Comparison of ENCODE assay signal across 9 mouse cellular contexts in the genomic region with DNA sequence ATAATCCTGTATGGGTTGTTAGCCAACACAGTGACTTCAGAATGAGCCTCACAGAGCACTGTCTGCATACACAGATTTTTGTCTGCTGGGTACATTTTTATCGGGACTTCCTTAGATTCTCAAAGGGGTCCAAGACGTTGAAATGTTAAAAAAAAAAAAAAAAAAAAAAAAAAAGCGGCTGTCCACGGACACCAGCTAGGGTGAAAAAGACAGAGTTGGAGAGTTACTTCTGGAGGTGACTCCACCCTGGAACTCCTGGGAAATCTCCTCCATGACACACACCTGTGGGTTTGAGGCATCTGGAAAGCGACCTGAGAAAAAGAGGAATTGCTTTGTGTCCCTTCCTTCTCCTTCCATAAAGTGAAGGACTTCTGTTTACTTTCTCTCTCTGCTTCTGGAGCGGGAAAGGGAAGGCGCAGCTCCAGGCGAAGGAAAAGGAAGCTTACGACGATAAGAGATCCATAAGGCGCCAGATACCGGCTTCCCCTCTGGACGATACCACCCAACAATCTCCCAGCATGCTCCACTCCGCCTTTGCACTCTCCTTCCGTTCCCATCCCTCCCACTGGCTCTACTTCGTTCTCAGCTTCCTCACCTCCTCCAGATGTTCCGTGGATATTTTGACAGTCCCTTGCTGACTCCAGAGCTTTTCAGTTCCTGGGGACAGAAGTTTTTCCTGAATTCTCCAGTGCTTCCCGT. TPM values are rescaled to one million over a fixed set of nuclear protein-coding genes. Genes with fewer than 3 reads are reported as not detected.
DNase-seq lines count a peak whose midpoint lies in the region; ATAC-seq and TF ChIP-seq lines count a peak whose summit lies in the region.
"Had no signal": no experiment of that assay in that cellular context is flagged by ENCODE, and none has a peak within 500 bp of the region (broad histone marks: within the 10 kb centered on the region; RNA-seq: fewer than 3 reads in every experiment).

No protein-coding gene starts in this region.

- peaks cover 2 to 4% of the 10 kb centered on the region in 2 experiments; a peak in 2 of 4 replicates for H3K27me3 ChIP-seq in MEL (ENCODE audit: control insufficient read depth in 1 of 2, insufficient read depth in 2 of 2, low read length in 2 of 2)
- no peaks in the 10 kb centered on the region for H3K27me3 ChIP-seq in embryonic facial prominence, embryonic 11.5 days (ENCODE audit: control insufficient read depth, insufficient read depth, low read length)
- no peaks in the 10 kb centered on the region for H3K27me3 ChIP-seq in hindbrain, embryonic 16.5 days (replicated peaks; ENCODE audit: control insufficient read depth, insufficient read depth, low read length)
- H3K27me3 ChIP-seq in liver, embryonic 15.5 days = no peaks in the 10 kb centered on the region
- H3K27me3 ChIP-seq in stomach, embryonic 15.5 days (replicated peaks) = no peaks in the 10 kb centered on the region

- no peak for TF ChIP-seq POLR2A in MEL (IDR thresholded peaks at IDR 0.05; ENCODE audit: control insufficient read depth in 1 of 2, insufficient read depth in 1 of 2, low read depth in 1 of 2, low read length in 2 of 2, poor library complexity in 1 of 2)

- ATAC-seq in embryonic facial prominence, embryonic 11.5 days (replicated peaks; ENCODE audit: insufficient number of reproducible peaks, low FRiP score, low TSS enrichment, low read depth) = no peak
- ATAC-seq in hindbrain, embryonic 16.5 days = no peak
- peak; percentile 13; the same call in 1 of the 2 replicates for ATAC-seq in liver, embryonic 15.5 days (ENCODE audit: insufficient read depth)
- no peak for ATAC-seq in stomach, embryonic 15.5 days (ENCODE audit: insufficient read depth, low FRiP score, low read depth)
- no peak for ATAC-seq in megakaryocyte-erythroid progenitor cell, adult 5-6 weeks (replicated peaks; ENCODE audit: low FRiP score, low TSS enrichment, poor library complexity, severe bottlenecking)

- peak in 1 of 2 experiments; percentile 27; a peak in 1 of 4 replicates for TF ChIP-seq EP300 in MEL (IDR thresholded peaks at IDR 0.05; ENCODE audit: low read depth in 1 of 2, low read length in 2 of 2)

- H3K4me1 ChIP-seq in MEL (ENCODE audit: control insufficient read depth in 1 of 2, insufficient read depth in 2 of 2, low read length in 2 of 2) = peaks cover 0 to 26% of the 10 kb centered on the region in 2 experiments; a peak in 2 of 4 replicates
- no peaks in the 10 kb centered on the region for H3K4me1 ChIP-seq in embryonic facial prominence, embryonic 11.5 days (ENCODE audit: control insufficient read depth, insufficient read depth, low read length)
- H3K4me1 ChIP-seq in hindbrain, embryonic 16.5 days (ENCODE audit: control insufficient read depth, insufficient read depth, low read depth, low read length) = no peaks in the 10 kb centered on the region
- H3K4me1 ChIP-seq in liver, embryonic 15.5 days (replicated peaks) = peaks cover 28% of the 10 kb centered on the region
- no peaks in the 10 kb centered on the region for H3K4me1 ChIP-seq in stomach, embryonic 15.5 days

- H3K36me3 ChIP-seq in MEL (ENCODE audit: control insufficient read depth in 1 of 2, insufficient read depth in 2 of 2, low read length in 2 of 2) = peaks cover 0 to 16% of the 10 kb centered on the region in 2 experiments; a peak in 2 of 4 replicates
- H3K36me3 ChIP-seq in embryonic facial prominence, embryonic 11.5 days (replicated peaks; ENCODE audit: control insufficient read depth, insufficient read depth, low read depth, low read length) = no peaks in the 10 kb centered on the region
- H3K36me3 ChIP-seq in hindbrain, embryonic 16.5 days (ENCODE audit: control insufficient read depth, insufficient read depth, low read length) = no peaks in the 10 kb centered on the region
- H3K36me3 ChIP-seq in liver, embryonic 15.5 days (replicated peaks) = no peaks in the 10 kb centered on the region
- H3K36me3 ChIP-seq in stomach, embryonic 15.5 days = no peaks in the 10 kb centered on the region

- TF ChIP-seq RAD21 in MEL (IDR thresholded peaks at IDR 0.05; ENCODE audit: low read depth, low read length) = no peak

- H3K9ac ChIP-seq in MEL (ENCODE audit: control insufficient read depth, low read depth, low read length, poor library complexity, severe bottlenecking) = peak overlapping the region; percentile 17; the same call in 1 of the 2 replicates
- no peak overlapping the region for H3K9ac ChIP-seq in embryonic facial prominence, embryonic 11.5 days (replicated peaks; ENCODE audit: low read length)
- no peak overlapping the region for H3K9ac ChIP-seq in hindbrain, embryonic 16.5 days (ENCODE audit: low read depth, low read length)
- no peak overlapping the region for H3K9ac ChIP-seq in liver, embryonic 15.5 days
- no peak overlapping the region; the same call in 1 of the 2 replicates for H3K9ac ChIP-seq in stomach, embryonic 15.5 days

- DNase-seq in MEL (ENCODE audit: low read depth, low spot score) = peak; percentile 38
- no peak for DNase-seq in embryonic facial prominence, embryonic 11.5 days (ENCODE audit: low spot score)
- DNase-seq in thymus, postnatal 25 days = no peak
- DNase-seq in layer of hippocampus, adult 9-10 months (ENCODE audit: low spot score) = no peak

- peak overlapping the region; percentile 5 to 23 for H3K4me3 ChIP-seq in MEL (ENCODE audit: control insufficient read depth in 1 of 2, insufficient read depth in 1 of 2, low read depth in 2 of 2, low read length in 2 of 2)
- no peak overlapping the region for H3K4me3 ChIP-seq in embryonic facial prominence, embryonic 11.5 days (ENCODE audit: low read depth, low read length)
- no peak overlapping the region for H3K4me3 ChIP-seq in hindbrain, embryonic 16.5 days (ENCODE audit: low read length)
- no peak overlapping the region for H3K4me3 ChIP-seq in liver, embryonic 15.5 days (replicated peaks)
- peak overlapping the region; percentile 21; the same call in 1 of the 2 replicates for H3K4me3 ChIP-seq in stomach, embryonic 15.5 days (replicated peaks)

- H3K9me3 ChIP-seq in MEL (replicated peaks; ENCODE audit: insufficient read depth, low read length) = no peaks in the 10 kb centered on the region
- H3K9me3 ChIP-seq in embryonic facial prominence, embryonic 11.5 days (replicated peaks; ENCODE audit: control insufficient read depth, low read length) = no peaks in the 10 kb centered on the region
- no peaks in the 10 kb centered on the region for H3K9me3 ChIP-seq in hindbrain, embryonic 16.5 days (ENCODE audit: control insufficient read depth, low read length)
- no peaks in the 10 kb centered on the region for H3K9me3 ChIP-seq in liver, embryonic 15.5 days (replicated peaks)
- no peaks in the 10 kb centered on the region for H3K9me3 ChIP-seq in stomach, embryonic 15.5 days

- H3K79me2 ChIP-seq in MEL (ENCODE audit: control insufficient read depth, insufficient read depth, low read length, poor library complexity) = no peaks in the 10 kb centered on the region

- TF ChIP-seq CTCF in MEL (IDR thresholded peaks at IDR 0.05 in 2 of 3, conservative IDR thresholded peaks at IDR 0.05 in 1 of 3; ENCODE audit: control insufficient read depth in 1 of 3, insufficient read depth in 1 of 3, low read depth in 2 of 3, low read length in 3 of 3, poor library complexity in 1 of 3, severe bottlenecking in 1 of 3) = no peak

- H3K4me2 ChIP-seq in embryonic facial prominence, embryonic 11.5 days (ENCODE audit: low read depth, low read length) = peak overlapping the region; percentile 11
- peak overlapping the region; percentile 45; the same call in 1 of the 2 replicates for H3K4me2 ChIP-seq in hindbrain, embryonic 16.5 days (ENCODE audit: low read length)
- H3K4me2 ChIP-seq in liver, embryonic 15.5 days = peak overlapping the region; percentile 52
- H3K4me2 ChIP-seq in stomach, embryonic 15.5 days = peak overlapping the region; percentile 51

- WGBS in embryonic facial prominence, embryonic 11.5 days = 51% methylated on average over 18 of the region's 18 CpGs
- WGBS in hindbrain, embryonic 16.5 days = 46% methylated on average over 18 of the region's 18 CpGs
- WGBS in liver, embryonic 15.5 days (ENCODE audit: insufficient replicate concordance) = 17% methylated on average over 17 of the region's 18 CpGs
- WGBS in stomach, embryonic 15.5 days = 26% methylated on average over 17 of the region's 18 CpGs

- H3K27ac ChIP-seq in MEL (ENCODE audit: control insufficient read depth, low read depth, low read length) = no peak overlapping the region
- no peak overlapping the region for H3K27ac ChIP-seq in embryonic facial prominence, embryonic 11.5 days (replicated peaks; ENCODE audit: low read depth, low read length)
- H3K27ac ChIP-seq in hindbrain, embryonic 16.5 days (ENCODE audit: low read depth, low read length) = no peak overlapping the region
- H3K27ac ChIP-seq in liver, embryonic 15.5 days (replicated peaks) = no peak overlapping the region
- H3K27ac ChIP-seq in stomach, embryonic 15.5 days = 0 out of 2 replicates have a peak overlapping the region, but pooled peaks have one; percentile 1
- H3K27ac ChIP-seq: macrophage had no signal

RNA-seq across cellular contexts. Expression of a gene that starts 3.6 kb away (rescaled TPM):
- total RNA-seq in MEL (2012; rRNA removed) = not detected in 2 replicates
- not detected for polyA plus RNA-seq in MEL (2012; ENCODE audit: insufficient read depth in 1 of 2, insufficient read length in 2 of 2, low read depth in 1 of 2, low replicate concordance in 2 of 2, missing spikeins in 1 of 2)
- not detected in 2 replicates for polyA plus RNA-seq in embryonic facial prominence, embryonic 11.5 days (2014; fragmentation: Nextera tagmentation; extraction: Ambion mirVana)
- polyA plus RNA-seq in hindbrain, embryonic 16.5 days (2015; fragmentation: Nextera tagmentation; extraction: Ambion mirVana) = 0.04 TPM in 1 of 2 replicates, not detected in the other
- 0.17 and 0.22 TPM in 2 replicates for polyA plus RNA-seq in liver, embryonic 15.5 days (2015; fragmentation: Nextera tagmentation; extraction: Ambion mirVana)
- polyA plus RNA-seq in stomach, embryonic 15.5 days (2015; fragmentation: Nextera tagmentation; extraction: Ambion mirVana) = 0.03 TPM in 1 of 2 replicates, not detected in the other
- total RNA-seq in megakaryocyte-erythroid progenitor cell, adult 5-6 weeks (2014; fragmentation: Nextera tagmentation) = 0.24 TPM in 1 of 2 replicates, not detected in the other
- 0.05 TPM in 1 of 2 replicates, not detected in the other for total RNA-seq in megakaryocyte-erythroid progenitor cell, adult 5-6 weeks (2017)

RNA-seq across cellular contexts. Expression of a gene that starts 3.7 kb away (rescaled TPM):
- not detected in 2 replicates for total RNA-seq in MEL (2012; rRNA removed)
- polyA plus RNA-seq in MEL (2012; ENCODE audit: insufficient read depth in 1 of 2, insufficient read length in 2 of 2, low read depth in 1 of 2, low replicate concordance in 2 of 2, missing spikeins in 1 of 2) = not detected
- not detected in 2 replicates for polyA plus RNA-seq in embryonic facial prominence, embryonic 11.5 days (2014; fragmentation: Nextera tagmentation; extraction: Ambion mirVana)
- not detected in 2 replicates for polyA plus RNA-seq in hindbrain, embryonic 16.5 days (2015; fragmentation: Nextera tagmentation; extraction: Ambion mirVana)
- 0.13 and 0.17 TPM in 2 replicates for polyA plus RNA-seq in liver, embryonic 15.5 days (2015; fragmentation: Nextera tagmentation; extraction: Ambion mirVana)
- not detected in 2 replicates for polyA plus RNA-seq in stomach, embryonic 15.5 days (2015; fragmentation: Nextera tagmentation; extraction: Ambion mirVana)
- not detected in 2 replicates for total RNA-seq in megakaryocyte-erythroid progenitor cell, adult 5-6 weeks (2014; fragmentation: Nextera tagmentation)
- not detected in 2 replicates for total RNA-seq in megakaryocyte-erythroid progenitor cell, adult 5-6 weeks (2017)
- polyA plus RNA-seq: macrophage had no signal

RNA-seq across cellular contexts. Expression of a gene that starts 4.4 kb away (rescaled TPM):
- 0.04 TPM in 1 of 2 replicates, not detected in the other for total RNA-seq in MEL (2012; rRNA removed)
- under 1 TPM in 1 of 2 experiments, not detected in 1; 0.58 TPM for polyA plus RNA-seq in MEL (2012; ENCODE audit: insufficient read depth in 1 of 2, insufficient read length in 2 of 2, low read depth in 1 of 2, low replicate concordance in 2 of 2, missing spikeins in 1 of 2)
- polyA plus RNA-seq in embryonic facial prominence, embryonic 11.5 days (2014; fragmentation: Nextera tagmentation; extraction: Ambion mirVana) = 0.28 and 0.45 TPM in 2 replicates
- polyA plus RNA-seq in hindbrain, embryonic 16.5 days (2015; fragmentation: Nextera tagmentation; extraction: Ambion mirVana) = 1.9 and 2.0 TPM in 2 replicates
- polyA plus RNA-seq in liver, embryonic 15.5 days (2015; fragmentation: Nextera tagmentation; extraction: Ambion mirVana) = 12.0 and 13.7 TPM in 2 replicates
- polyA plus RNA-seq in stomach, embryonic 15.5 days (2015; fragmentation: Nextera tagmentation; extraction: Ambion mirVana) = 2.4 and 2.9 TPM in 2 replicates
- total RNA-seq in megakaryocyte-erythroid progenitor cell, adult 5-6 weeks (2014; fragmentation: Nextera tagmentation) = not detected in 2 replicates
- not detected in 2 replicates for total RNA-seq in megakaryocyte-erythroid progenitor cell, adult 5-6 weeks (2017)

RNA-seq across cellular contexts. Expression of a gene that starts 16.6 kb away (rescaled TPM):
- total RNA-seq in MEL (2012; rRNA removed) = 4.8 and 5.1 TPM in 2 replicates
- polyA plus RNA-seq in MEL (2012; ENCODE audit: insufficient read depth in 1 of 2, insufficient read length in 2 of 2, low read depth in 1 of 2, low replicate concordance in 2 of 2, missing spikeins in 1 of 2) = 10 to 100 TPM in 1 of 2 experiments, not detected in 1; 11.0 TPM
- polyA plus RNA-seq in embryonic facial prominence, embryonic 11.5 days (2014; fragmentation: Nextera tagmentation; extraction: Ambion mirVana) = 6.5 and 7.4 TPM in 2 replicates
- 2.4 TPM in 2 replicates for polyA plus RNA-seq in hindbrain, embryonic 16.5 days (2015; fragmentation: Nextera tagmentation; extraction: Ambion mirVana)
- 0.82 and 0.97 TPM in 2 replicates for polyA plus RNA-seq in liver, embryonic 15.5 days (2015; fragmentation: Nextera tagmentation; extraction: Ambion mirVana)
- polyA plus RNA-seq in stomach, embryonic 15.5 days (2015; fragmentation: Nextera tagmentation; extraction: Ambion mirVana) = 2.5 and 3.0 TPM in 2 replicates
- total RNA-seq in megakaryocyte-erythroid progenitor cell, adult 5-6 weeks (2014; fragmentation: Nextera tagmentation) = 6.9 and 10.2 TPM in 2 replicates
- 3.0 and 3.4 TPM in 2 replicates for total RNA-seq in megakaryocyte-erythroid progenitor cell, adult 5-6 weeks (2017)

RNA-seq across cellular contexts. Expression of a gene that starts 20.3 kb away (rescaled TPM):
- not detected in 2 replicates for total RNA-seq in MEL (2012; rRNA removed)
- polyA plus RNA-seq in MEL (2012; ENCODE audit: insufficient read depth in 1 of 2, insufficient read length in 2 of 2, low read depth in 1 of 2, low replicate concordance in 2 of 2, missing spikeins in 1 of 2) = under 1 TPM in 1 of 2 experiments, not detected in 1; 0.04 TPM
- not detected in 2 replicates for polyA plus RNA-seq in embryonic facial prominence, embryonic 11.5 days (2014; fragmentation: Nextera tagmentation; extraction: Ambion mirVana)
- 0.20 and 0.21 TPM in 2 replicates for polyA plus RNA-seq in hindbrain, embryonic 16.5 days (2015; fragmentation: Nextera tagmentation; extraction: Ambion mirVana)
- polyA plus RNA-seq in liver, embryonic 15.5 days (2015; fragmentation: Nextera tagmentation; extraction: Ambion mirVana) = not detected in 2 replicates
- polyA plus RNA-seq in stomach, embryonic 15.5 days (2015; fragmentation: Nextera tagmentation; extraction: Ambion mirVana) = 0.10 and 0.18 TPM in 2 replicates
- total RNA-seq in megakaryocyte-erythroid progenitor cell, adult 5-6 weeks (2014; fragmentation: Nextera tagmentation) = 0.79 TPM in 1 of 2 replicates, not detected in the other
- 0.76 TPM in 1 of 2 replicates, not detected in the other for total RNA-seq in megakaryocyte-erythroid progenitor cell, adult 5-6 weeks (2017)

Comparison
In these comparisons a context has a peak if more than half of its experiments do, and no peak if none do; other contexts are left out.
1. H3K4me3 ChIP-seq: peak in MEL (2 of 2) and stomach, embryonic 15.5 days (single experiment); none in embryonic facial prominence, embryonic 11.5 days (single experiment), hindbrain, embryonic 16.5 days (single experiment) and liver, embryonic 15.5 days (single experiment).
2. Peak in every context shown above with its lines, with median percentiles within 50 percentile points of each other: H3K4me2 ChIP-seq.